Mouse (Mus musculus): Measurements from ENCODE around the gene Hmg20b.

Gene Hmg20b

GRCm38 (mm10) chr10:81302288-81302687 lies 48.0 kb downstream of the Hmg20b start:
- peak; percentile 45 to 49 for DNase-seq

GRCm38 (mm10) chr10:81301321-81301720 lies 49.0 kb downstream of the Hmg20b start:
- peak; percentile 79 to 83 for DNase-seq

GRCm38 (mm10) chr10:81300352-81300907 lies 49.9 kb downstream of the Hmg20b start:
- peak in 1 of 2 experiments; percentile 36 for DNase-seq

- peak in 1 of 2 experiments; percentile 41 for DNase-seq
These were observed 50.5 kb downstream of the Hmg20b start for GRCm38 (mm10) chr10:81299585-81300351.

GRCm38 (mm10) chr10:81298369-81299100 lies 51.7 kb downstream of the Hmg20b start:
- peak in 1 of 2 experiments; percentile 32 for DNase-seq

GRCm38 (mm10) chr10:81297845-81298244 lies 52.4 kb downstream of the Hmg20b start:
- peak; percentile 38 for DNase-seq

GRCm38 (mm10) chr10:81297246-81297645 lies 53.0 kb downstream of the Hmg20b start:
- DNase-seq = no peak
